Mouse (Mus musculus) heart, embryonic 10.5 days (tissue): ENCODE data around the gene Pcx. TPM values are rescaled to one million over a fixed set of nuclear protein-coding genes. Genes with fewer than 3 reads are reported as not detected.
A peak's percentile ranks its signal among the peaks of the same experiment; 100 is the strongest.

ENCODE experiments used
- DNase-seq: peaks from one replicate; pipeline ENCODE4 v3.0.0-alpha.2; 2017; ENCODE audit warnings: low spot score
- H3K27ac ChIP-seq: fragments of 300-500 bp; sonication (generic); 2 replicates; pipeline ENCODE4 v1.5.1; 2016; ENCODE audit warnings: mild to moderate bottlenecking
- H3K27me3 ChIP-seq: fragments of 300-500 bp; sonication (generic); 2 replicates; pipeline ENCODE4 v1.6.1; 2016; ENCODE audit warnings: mild to moderate bottlenecking; ENCODE audit not compliant: poor library complexity, insufficient read depth, severe bottlenecking
- H3K36me3 ChIP-seq: fragments of 300-500 bp; sonication (generic); 2 replicates; pipeline ENCODE4 v1.6.1; 2016; ENCODE audit warnings: mild to moderate bottlenecking, moderate library complexity
- H3K4me1 ChIP-seq: fragments of 300-500 bp; sonication (generic); 2 replicates; pipeline ENCODE4 v1.6.1; 2016; ENCODE audit warnings: mild to moderate bottlenecking
- H3K4me3 ChIP-seq: fragments of 300-500 bp; sonication (generic); 2 replicates; pipeline ENCODE4 v1.5.1; 2016; ENCODE audit warnings: mild to moderate bottlenecking, moderate library complexity
- H3K9me3 ChIP-seq: fragments of 300-500 bp; sonication (generic); 2 replicates; pipeline ENCODE4 v1.6.1; 2016; ENCODE audit warnings: mild to moderate bottlenecking, moderate library complexity
- WGBS: fragments of 180-500 bp; shearing (Covaris S2); methylation state at CpG from one replicate; pipeline ENCODE4 v1.1.7; 2016; 5-methylcytosine and 5-hydroxymethylcytosine counted together
- polyA plus RNA-seq: library from polyadenylated mRNA; unstranded; fragments of >200 nt; fragmentation: Nextera tagmentation; extraction: Ambion mirVana; gene quantifications from 2 replicates; pipeline ENCODE4 v1.2.1, GENCODE M21; 2016

Pcx gene
- polyA plus RNA-seq, 1 experiment from 2014 or later: 21.4 TPM

DNA sequence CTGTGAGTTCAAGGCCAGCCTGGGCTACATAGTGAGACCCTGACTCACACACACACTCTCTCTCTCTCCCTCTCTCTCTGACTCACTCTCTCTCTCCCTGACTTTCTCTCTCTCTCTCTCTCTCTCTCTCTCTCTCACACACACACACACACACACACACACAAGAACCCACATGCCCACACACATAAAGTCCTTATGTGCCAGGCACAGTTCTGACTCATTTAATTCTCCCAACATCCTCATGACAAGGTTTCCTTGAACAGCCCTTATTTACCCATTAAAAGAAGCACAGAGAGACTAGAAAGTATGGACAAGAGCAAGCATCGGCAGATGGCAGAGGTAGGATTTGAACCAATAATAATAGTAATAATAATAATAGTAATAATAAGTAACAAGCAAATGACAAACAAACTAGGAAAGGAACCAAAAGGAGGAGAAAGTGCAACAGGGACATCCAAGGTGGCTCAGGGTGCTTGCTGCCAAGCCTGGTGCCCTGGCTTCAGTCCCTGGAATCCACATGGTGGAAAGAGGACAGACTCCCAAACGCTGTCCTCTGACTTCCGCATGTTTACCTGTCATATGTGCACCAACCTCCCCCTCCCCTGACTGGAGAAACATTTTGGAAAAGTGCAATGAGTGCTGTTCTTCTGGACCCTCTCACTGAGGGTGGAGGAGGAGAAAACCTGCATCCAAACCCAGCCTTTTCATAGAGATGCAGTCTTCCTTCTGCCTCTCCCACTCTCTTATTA, 28.0 kb upstream of the Pcx start:
- Histone ChIP-seq H3K9me3 (no peaks in the 10 kb centered on the region), H3K36me3 (no peaks in the 10 kb centered on the region), H3K4me3 (no peak overlapping the region), H3K4me1 (peaks cover 4% of the 10 kb centered on the region), H3K27ac (no peak overlapping the region), H3K27me3 (peaks cover 23% of the 10 kb centered on the region)
- whole genome bisulfite sequencing: 85% methylated on average over 3 of the region's 3 CpGs
- DNase-seq: no peak

DNA sequence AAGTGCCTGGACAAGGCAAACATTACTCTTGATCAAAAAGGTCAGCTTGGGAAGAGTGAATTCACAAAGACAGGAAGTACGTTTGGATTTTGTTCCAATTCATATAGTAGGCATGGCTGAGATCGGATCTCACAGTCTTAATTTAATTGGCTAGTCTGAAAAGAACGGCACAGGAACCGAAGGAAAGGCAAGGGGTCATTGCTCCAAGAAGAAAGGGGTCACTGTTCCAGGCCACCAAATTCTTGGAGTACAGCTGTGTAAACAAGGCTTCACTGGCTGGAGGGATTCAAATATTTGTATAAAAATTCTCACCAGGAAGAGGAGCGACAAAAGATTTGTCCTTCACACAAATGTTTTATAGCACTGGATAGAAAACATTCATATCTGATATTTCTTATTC, 25.3 kb upstream of the Pcx start:
- peaks cover 7% of the 10 kb centered on the region; the same call in 1 of the 2 replicates for H3K4me1 ChIP-seq
- no peaks in the 10 kb centered on the region for H3K9me3 ChIP-seq
- no peak overlapping the region for H3K4me3 ChIP-seq
- H3K27ac ChIP-seq: no peak overlapping the region
- WGBS: 63% methylated on average over 5 of the region's 5 CpGs
- H3K36me3 ChIP-seq: no peaks in the 10 kb centered on the region
- H3K27me3 ChIP-seq: peaks cover 2% of the 10 kb centered on the region; the same call in 1 of the 2 replicates
- DNase-seq: no peak

GRCm38 (mm10) chr19:4487877-4488276, 22.4 kb upstream of the Pcx start:
- Histone ChIP-seq H3K4me3 (no peak overlapping the region), H3K36me3 (no peaks in the 10 kb centered on the region), H3K4me1 (peaks cover 11% of the 10 kb centered on the region; the same call in 1 of the 2 replicates), H3K27ac (no peak overlapping the region), H3K9me3 (no peaks in the 10 kb centered on the region), H3K27me3 (no peaks in the 10 kb centered on the region)
- 63% methylated on average over 2 of the region's 2 CpGs for WGBS
- no peak for DNase-seq

DNA sequence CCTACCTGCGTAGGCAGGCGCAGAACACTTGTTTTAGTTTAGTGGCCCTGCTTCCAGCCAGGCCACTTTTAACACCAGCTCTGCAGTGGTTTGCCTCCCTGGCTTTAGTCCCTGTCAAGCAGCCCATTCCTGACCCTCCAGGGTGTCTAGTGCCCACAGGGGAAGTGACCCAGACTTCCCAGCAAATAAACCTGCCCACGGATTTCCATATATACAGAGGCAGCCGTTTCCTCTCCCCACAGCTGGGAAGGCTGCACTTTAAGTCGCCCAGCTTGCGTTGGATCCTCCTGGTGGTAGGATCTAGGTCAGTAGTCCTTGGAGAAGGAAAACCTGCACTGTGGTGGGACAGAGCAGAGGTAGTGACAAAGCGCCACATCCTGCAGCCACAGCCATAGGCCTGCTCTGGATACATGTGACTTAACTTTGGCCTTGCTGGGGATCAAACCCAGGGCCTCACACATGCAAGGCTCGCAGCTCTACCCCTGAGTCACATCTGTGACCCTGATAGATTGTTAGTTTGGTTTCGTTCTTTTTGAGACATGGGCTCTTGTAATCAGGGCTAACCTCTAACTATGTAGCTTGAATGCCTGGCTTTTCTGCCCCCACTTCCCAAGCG, 19.1 kb upstream of the Pcx start:
- 67% methylated on average over 10 of the region's 10 CpGs for WGBS
- no peak overlapping the region for H3K4me3 ChIP-seq
- no peaks in the 10 kb centered on the region for H3K27me3 ChIP-seq
- H3K27ac ChIP-seq: peak overlapping the region; percentile 11; the same call in 1 of the 2 replicates
- H3K4me1 ChIP-seq: peaks cover 11% of the 10 kb centered on the region; the same call in 1 of the 2 replicates
- DNase-seq: no peak
- no peaks in the 10 kb centered on the region for H3K36me3 ChIP-seq
- no peaks in the 10 kb centered on the region for H3K9me3 ChIP-seq

DNA sequence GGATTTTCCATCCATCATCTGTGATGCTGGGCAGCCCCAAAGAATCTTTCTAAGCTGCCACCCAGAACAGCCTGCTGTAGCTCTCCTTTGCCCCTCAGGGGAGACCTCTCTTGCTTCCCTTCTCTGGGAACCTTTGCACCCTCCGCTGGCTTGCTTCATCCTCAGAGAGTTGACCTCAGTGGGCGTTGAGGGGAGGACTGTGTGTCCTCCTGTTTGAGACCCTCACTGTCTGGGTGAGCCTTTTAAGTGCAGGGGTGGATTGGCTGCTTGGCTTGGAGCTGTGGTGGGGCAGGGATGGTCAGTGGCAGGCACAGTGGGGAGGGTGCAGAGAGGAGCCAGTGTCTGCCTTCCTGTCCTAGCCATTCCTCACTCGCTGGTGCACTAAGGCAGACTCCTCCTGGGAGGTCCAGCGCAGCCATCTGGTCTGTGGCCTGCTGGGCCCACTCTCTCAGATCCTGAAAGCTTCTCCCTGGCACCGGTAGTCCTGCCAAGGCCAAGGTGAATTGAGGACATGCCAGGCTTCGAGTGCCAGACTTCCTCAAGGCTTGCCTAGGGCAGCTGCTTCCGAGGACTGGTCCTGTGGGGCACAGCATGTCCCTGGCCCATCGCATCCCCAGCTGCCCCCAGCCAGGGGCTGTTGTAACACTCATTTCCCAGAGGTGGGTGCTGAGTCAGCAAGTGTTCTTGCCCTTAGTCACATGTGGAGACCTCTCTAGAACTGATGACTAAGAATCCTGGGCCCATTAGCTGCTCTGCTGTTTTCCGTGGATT, 17.6 kb upstream of the Pcx start:
- DNase-seq: no peak
- Histone ChIP-seq H3K4me3 (no peak overlapping the region), H3K9me3 (no peaks in the 10 kb centered on the region), H3K4me1 (peaks cover 18% of the 10 kb centered on the region), H3K27me3 (no peaks in the 10 kb centered on the region), H3K36me3 (no peaks in the 10 kb centered on the region), H3K27ac (peak overlapping the region; percentile 22; the same call in 1 of the 2 replicates)
- WGBS: 58% methylated on average over 9 of the region's 9 CpGs

DNA sequence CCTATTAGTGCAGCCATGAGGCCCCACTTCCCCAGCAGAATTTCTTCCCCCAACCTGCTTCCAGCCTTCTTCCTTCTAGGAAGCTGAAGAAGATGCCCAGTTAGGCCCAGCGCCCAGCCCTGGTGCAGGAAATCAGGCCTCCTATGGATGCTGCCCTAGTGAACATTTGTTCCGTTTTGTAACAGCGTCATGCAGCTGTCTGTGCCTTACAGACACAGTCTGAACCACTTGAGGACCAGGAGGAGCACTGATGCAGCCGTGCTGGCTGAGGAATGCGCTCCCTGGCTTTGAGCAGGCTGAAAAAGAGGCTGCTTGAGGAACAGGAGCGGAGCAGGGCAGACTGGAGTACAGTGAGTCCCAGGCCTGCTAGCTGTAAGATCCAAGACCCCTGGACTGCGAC, 15.6 kb upstream of the Pcx start:
- WGBS: 68% methylated on average over 7 of the region's 7 CpGs
- H3K4me3 ChIP-seq: no peak overlapping the region
- peaks cover 19% of the 10 kb centered on the region for H3K4me1 ChIP-seq
- H3K27ac ChIP-seq: no peak overlapping the region
- H3K27me3 ChIP-seq: no peaks in the 10 kb centered on the region
- DNase-seq: no peak
- no peaks in the 10 kb centered on the region for H3K9me3 ChIP-seq
- H3K36me3 ChIP-seq: no peaks in the 10 kb centered on the region

- DNase-seq: no peak
- Histone ChIP-seq H3K4me3 (no peak overlapping the region), H3K9me3 (no peaks in the 10 kb centered on the region), H3K4me1 (peaks cover 19% of the 10 kb centered on the region), H3K36me3 (no peaks in the 10 kb centered on the region), H3K27ac (no peak overlapping the region), H3K27me3 (no peaks in the 10 kb centered on the region)
- 76% methylated on average over 5 of the region's 5 CpGs for WGBS
Measured at GRCm38 (mm10) chr19:4495814-4496213, 14.5 kb upstream of the Pcx start.

DNA sequence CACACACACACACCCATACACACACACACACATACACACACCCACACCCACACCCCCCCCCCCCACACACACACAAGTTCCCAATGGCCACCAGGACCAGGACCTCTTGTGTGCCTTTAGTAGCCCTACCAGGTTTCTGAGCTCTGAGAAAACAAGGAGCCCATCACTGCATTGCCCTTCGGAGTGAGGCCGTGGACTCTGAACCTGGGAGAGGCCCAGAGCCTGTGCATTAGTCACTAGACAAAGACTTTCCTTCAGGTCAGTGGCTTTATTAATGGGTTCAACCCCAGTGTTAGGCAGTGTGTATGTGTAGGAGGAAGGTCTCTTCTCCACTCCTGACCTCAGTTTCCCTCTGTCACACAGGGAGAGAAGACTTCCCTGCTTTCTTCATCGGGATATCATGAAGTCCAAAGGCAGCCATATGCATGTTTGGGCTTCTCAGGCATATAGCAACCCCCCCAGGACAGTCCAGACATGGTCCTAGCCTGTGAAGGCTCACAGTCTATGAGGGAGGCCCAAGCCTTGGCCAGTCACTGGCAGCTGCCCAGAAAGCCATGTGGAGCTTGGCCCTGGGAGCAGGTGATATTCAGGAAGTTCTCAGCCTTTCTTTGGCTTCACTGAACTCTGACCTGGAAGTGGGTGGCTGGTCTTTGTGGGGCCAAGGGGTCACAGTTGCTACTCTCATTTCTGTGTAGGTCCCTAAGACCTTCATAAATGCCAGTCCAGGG, 13.6 kb upstream of the Pcx start:
- peaks cover 16% of the 10 kb centered on the region for H3K4me1 ChIP-seq
- 82% methylated on average over 3 of the region's 3 CpGs for WGBS
- no peak for DNase-seq
- H3K27me3 ChIP-seq: no peaks in the 10 kb centered on the region
- no peak overlapping the region for H3K4me3 ChIP-seq
- H3K9me3 ChIP-seq: no peaks in the 10 kb centered on the region
- H3K36me3 ChIP-seq: no peaks in the 10 kb centered on the region
- H3K27ac ChIP-seq: no peak overlapping the region

DNA sequence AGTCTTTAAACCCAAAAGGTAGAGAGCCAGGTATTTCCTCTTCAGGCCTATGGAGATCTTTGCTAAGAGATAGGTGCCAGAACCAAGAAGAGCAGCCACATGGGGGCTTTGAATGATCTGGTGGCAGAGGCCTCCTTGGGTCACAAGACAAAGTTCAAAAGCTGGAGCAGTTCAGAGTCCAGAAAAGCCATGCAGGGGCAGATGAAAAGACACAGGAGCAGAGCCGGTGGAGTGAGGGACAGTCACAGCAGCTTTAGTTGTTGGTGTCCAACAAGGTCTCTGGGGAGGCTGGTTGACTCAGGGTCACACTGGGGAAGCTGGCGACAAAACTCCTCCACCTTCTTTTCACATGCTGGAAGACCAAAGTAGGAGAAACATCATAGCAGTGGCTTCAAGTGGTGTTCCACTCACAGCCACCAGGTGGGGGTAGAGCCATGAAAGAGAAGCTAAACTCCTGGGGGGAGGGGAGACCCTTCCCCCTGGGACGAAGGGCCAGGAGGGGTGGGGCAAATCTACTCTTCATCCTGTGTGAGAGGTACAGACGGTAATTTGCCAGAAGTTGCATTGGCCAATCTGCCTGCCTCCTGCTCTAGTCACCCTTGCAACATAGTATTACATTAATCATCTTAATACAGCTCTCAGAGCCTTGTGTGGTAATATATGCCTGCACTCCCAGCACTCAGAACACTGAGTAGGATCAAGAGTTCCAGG, 12.9 kb upstream of the Pcx start:
- peak; percentile 84 for DNase-seq
- Histone ChIP-seq H3K9me3 (no peaks in the 10 kb centered on the region), H3K27me3 (no peaks in the 10 kb centered on the region), H3K4me1 (peaks cover 18% of the 10 kb centered on the region), H3K4me3 (no peak overlapping the region), H3K27ac (peak overlapping the region; percentile 22; the same call in 1 of the 2 replicates), H3K36me3 (no peaks in the 10 kb centered on the region)
- 7% methylated on average over 4 of the region's 4 CpGs for WGBS

- peaks cover 25% of the 10 kb centered on the region for H3K4me1 ChIP-seq
- no peaks in the 10 kb centered on the region for H3K9me3 ChIP-seq
- H3K27me3 ChIP-seq: no peaks in the 10 kb centered on the region
- no peak for DNase-seq
- peak within 1 kb of the TSS; percentile 22; the same call in 1 of the 2 replicates for H3K27ac ChIP-seq
- H3K36me3 ChIP-seq: no peaks in the 10 kb centered on the region
- no peak within 1 kb of the TSS for H3K4me3 ChIP-seq
- 62% methylated on average over 16 of the region's 16 CpGs for WGBS
Measured at GRCm38 (mm10) chr19:4498062-4498933, 12.0 kb upstream of the Pcx start, which contains the start of gene 2010003K11Rik. Gene 2010003K11Rik (minus strand): TSS chr19:4498583.

GRCm38 (mm10) chr19:4502701-4503100, 7.6 kb upstream of the Pcx start:
- H3K4me1 ChIP-seq: peaks cover 25% of the 10 kb centered on the region
- no peaks in the 10 kb centered on the region for H3K36me3 ChIP-seq
- no peaks in the 10 kb centered on the region for H3K9me3 ChIP-seq
- H3K27me3 ChIP-seq: no peaks in the 10 kb centered on the region
- 0 out of 2 replicates have a peak overlapping the region, but pooled peaks have one; percentile 42 for H3K27ac ChIP-seq
- no peak overlapping the region for H3K4me3 ChIP-seq
- no peak for DNase-seq
- 49% methylated on average over 2 of the region's 2 CpGs for WGBS
